Mouse (Mus musculus): ENCODE results near the gene Tnp1.

DNA sequence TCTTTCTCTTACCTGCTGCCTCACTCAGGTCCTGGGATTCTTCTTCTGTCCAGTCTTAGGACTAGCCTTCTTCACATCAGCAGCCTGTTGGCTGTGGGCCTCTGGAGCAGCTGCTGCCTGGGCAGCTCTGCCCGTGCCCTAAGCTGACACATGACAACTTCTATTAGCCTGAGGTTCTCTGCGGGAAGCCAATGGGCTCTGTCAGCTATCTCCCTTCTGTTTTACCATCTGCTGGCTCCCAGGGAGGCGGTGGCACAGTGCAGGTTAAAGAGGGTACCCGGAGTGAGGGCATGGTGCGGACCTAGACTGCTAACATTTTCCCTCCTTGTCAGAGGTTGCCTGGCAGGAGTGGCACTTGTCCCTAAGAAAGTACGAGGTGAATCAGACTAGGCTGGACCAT lies 39.5 kb upstream of the Tnp1 start:
- TF ChIP-seq POLR2A (IDR thresholded peaks at IDR 0.05; ENCODE audit: insufficient read length, low read depth) (no peak), USF1 (IDR thresholded peaks at IDR 0.05; ENCODE audit: low read depth) (no peak), TCF3 (IDR thresholded peaks at IDR 0.05; ENCODE audit: insufficient read length, low read depth) (no peak), TCF12 (IDR thresholded peaks at IDR 0.05; ENCODE audit: insufficient read depth, poor library complexity, severe bottlenecking) (no peak), MYOG (IDR thresholded peaks at IDR 0.05; ENCODE audit: control insufficient read depth in 1 of 3, insufficient read depth in 1 of 3, insufficient read length in 2 of 3, low read depth in 2 of 3) (peak; percentile 40 to 87 (median 48)), MYOD1 (IDR thresholded peaks at IDR 0.05; ENCODE audit: control insufficient read depth in 1 of 3, insufficient read length in 2 of 3, low read depth in 2 of 3) (peak in 2 of 3 experiments; percentile 52 to 85)
